Mouse (Mus musculus) thymus, postnatal 36 days (tissue): Measurements from ENCODE around the gene Pth2r.

Experiments
- DNase-seq, 2 experiments: peaks; one replicate each; pipeline ENCODE4 v3.0.0; 2022; ENCODE audit warnings: mixed read lengths in 2 of 2

Gene Pth2r

DNA sequence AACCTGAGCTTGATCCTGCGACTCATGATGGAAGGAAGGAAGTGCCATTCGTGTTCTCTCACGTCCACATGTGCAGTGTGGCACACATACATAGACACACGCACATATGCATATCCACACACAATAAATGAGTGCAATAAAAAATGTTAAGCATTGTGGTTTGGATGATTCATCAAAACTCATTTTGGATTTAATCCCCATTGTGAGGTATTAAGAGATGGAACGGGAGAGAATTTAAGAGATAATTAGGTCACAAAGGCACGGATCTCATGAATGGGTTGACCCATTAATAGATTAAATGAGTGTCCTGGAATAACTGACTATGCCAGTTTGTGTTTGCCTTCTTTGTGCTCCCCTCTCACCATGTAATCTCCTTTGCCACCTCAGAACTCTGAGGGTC, at the start of gene Pth2r:
Gene Pth2r (plus strand): TSS at position 301 of the 400 bp plus-strand sequence.
- DNase-seq: no peak

DNA sequence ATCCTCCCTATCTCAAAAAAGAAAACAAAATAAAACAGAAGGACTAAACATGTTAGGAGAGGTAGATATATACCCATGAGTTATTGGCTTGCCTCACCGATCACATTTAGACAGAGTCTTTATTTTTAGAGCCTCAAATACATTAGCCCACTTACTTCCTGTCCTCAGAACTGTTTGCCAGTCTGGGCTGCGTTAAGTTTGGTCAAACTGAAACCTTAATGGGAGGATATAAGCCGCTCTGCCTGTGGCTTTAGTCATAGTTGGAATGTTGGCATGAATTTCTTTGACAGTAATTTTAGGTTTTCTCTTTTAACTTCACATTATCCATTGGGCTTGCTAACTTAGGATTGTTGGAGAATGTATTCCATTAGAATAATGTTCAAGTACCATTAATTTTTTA, 44.1 kb upstream of the Pth2r start:
- DNase-seq: no peak

DNA sequence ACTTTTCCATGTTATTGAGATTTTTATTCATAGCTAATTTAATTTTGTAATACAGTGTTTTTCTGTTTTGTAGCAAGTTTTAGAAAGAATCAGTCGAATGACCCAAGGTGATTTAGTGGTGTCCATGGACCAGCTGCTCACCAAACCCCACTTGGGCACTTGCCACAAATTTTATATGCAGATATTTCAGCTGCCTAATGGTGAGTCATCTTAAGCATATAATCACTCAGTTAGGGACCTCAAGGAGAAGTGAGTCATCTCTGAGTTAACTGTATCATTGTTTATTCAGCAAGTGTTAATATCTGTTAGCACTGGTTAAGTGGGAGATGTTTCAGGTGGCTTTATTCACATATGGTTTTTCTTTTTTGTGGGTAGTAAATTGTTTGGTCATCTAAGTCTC, 36.2 kb upstream of the Pth2r start:
- no peak for DNase-seq

DNA sequence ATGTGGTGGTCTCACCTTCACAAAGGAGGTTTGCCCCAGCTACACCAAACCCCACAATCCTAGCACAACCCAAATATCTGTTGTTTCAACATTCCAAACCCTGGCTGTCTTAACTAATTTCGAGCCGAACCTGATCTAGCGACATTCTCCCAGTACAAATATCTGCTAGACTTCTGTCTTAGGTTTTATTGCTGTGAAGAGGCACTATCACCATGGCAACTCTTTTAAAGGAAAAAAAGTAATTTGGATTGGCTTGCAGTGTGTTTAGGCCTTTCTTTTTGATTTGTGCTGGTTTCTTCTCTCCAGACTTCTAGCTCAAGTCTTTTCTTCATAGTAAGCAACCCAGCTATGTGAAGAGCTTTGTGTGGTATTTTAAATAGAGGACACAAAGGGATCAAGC, 1.4 kb upstream of the Pth2r start:
- DNase-seq: no peak

GRCm38 (mm10) chr1:65282766-65283165, 910 bp downstream of the Pth2r start:
- DNase-seq: peak in 1 of 2 experiments; percentile 7

DNA sequence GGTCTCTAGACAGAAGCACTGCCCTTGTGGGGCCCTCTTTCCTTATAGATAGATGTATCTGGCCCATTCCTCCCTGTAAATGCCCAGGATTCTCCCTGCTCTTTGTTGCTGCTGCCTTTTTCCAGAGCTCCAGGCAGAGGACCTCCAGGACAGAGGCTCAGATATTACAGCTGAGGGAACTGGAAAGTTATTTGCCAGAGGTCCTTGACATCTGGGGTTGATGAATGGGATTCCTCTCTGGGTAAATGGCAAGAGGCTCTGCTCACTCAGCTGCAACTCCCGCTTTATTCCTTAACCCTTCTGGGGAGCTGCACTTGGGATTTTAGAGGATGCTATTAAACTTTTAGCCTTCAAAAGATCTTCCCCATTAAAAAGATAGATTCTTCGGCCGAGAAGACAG, 26.6 kb downstream of the Pth2r start:
- DNase-seq: no peak

DNA sequence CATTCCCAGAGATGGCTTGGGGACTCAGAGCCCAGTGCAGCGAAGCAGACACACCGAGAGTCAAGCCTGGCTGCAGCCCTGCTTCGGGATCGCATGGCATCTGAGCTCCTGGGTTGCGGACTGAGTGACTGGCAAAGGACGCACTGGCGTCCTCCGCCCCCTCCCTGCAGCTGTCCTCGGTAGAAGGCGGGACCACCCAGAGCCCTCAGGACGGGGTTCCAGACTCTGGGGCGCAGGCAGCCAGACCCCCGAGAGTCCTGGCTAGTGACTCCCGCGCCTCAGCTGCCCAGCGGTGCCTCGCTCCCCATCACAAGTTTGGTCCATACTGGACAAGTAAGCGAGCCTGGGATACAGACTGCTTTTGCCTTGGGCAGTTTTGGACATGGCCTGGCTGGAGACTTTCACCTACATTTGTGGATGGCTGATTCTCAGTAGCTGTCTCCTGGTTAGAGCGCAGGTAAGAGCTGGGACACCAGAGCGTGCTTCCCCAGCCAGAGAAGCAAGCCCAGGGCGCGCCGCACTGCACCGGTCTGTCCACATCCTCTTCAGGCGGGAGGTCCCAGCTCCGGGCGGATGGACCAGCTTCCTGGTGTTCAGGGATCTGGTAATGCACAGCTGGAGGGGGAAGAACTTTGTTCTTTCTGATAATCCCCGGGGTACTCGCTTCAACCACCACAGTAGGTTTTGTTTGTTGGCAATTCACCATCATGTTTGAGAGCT, 29.5 kb downstream of the Pth2r start:
- DNase-seq: peak in 1 of 2 experiments; percentile 6

GRCm38 (mm10) chr1:65312118-65312517, 30.3 kb downstream of the Pth2r start:
- DNase-seq: no peak

DNA sequence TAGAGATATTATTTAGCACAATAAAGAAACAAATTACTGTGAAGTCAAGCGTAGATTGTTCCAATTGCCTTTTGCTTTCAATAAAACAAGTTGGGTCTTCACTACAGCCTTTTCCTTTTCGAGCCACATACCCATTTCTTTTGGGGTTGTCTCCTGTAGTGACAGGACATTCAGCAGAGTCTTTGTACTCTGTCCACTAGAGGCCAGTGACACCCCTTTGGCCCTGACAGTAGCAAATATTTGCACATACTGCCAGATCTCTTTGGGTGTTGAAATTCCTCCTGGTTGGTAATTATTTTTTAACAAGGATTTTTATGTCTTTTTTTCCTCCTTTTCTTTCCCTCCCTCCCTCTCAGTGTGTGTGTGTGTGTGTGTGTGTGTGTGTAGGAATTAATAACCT, 31.0 kb downstream of the Pth2r start:
- DNase-seq: no peak

DNA sequence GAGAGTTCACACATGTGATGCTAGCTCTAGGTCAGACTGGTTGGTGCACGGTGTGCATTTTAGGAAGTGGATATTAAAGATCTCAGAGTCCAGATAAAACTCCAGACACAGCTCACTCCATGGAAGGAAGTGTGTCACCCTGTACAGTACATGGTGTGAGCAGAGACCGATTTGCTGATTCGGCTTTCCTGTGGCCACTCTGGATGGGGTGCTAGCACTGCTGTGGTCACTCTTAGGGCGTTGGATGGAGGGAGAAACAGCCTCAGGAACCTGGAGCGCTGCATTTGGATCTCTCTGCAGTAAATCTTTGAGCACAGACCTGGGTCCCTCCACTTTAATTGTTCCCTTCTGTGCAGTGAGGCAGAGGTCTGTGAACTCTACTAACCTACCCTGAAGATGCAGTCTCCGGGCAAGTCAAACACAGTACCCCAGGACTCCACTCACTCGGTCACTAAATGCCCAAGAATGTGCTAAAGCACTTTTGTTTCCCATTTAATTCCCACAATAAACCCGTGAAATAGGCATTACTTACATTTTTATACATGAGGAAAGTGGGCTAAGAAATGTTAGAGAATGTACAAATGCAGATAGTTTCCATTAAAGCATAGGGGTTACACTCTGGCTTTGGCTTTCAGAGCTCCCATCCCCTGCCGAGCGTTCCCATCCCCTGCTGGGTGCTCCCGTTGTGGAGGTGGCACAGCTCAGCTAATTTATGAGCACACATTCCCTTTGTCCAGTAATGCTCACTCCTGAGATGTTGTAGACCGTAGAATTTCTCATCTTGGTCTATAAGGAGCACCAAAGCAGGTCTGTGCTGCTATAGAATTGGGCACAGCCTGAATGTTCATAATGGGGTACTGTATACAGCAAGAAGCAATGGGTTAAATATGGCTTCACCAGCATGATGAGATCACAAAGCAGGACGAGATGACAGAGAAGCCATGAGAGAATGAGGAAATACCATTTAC, 32.5 kb downstream of the Pth2r start:
- DNase-seq: no peak

GRCm38 (mm10) chr1:65315022-65315407, 33.2 kb downstream of the Pth2r start:
- no peak for DNase-seq

- no peak for DNase-seq
These were observed 52.2 kb downstream of the Pth2r start for GRCm38 (mm10) chr1:65334026-65334425.

GRCm38 (mm10) chr1:65337768-65338167, 55.9 kb downstream of the Pth2r start:
- no peak for DNase-seq

- no peak for DNase-seq
These were observed 58.4 kb downstream of the Pth2r start for GRCm38 (mm10) chr1:65340240-65340639.

GRCm38 (mm10) chr1:65352979-65353378, 71.1 kb downstream of the Pth2r start:
- no peak for DNase-seq

GRCm38 (mm10) chr1:65354153-65354552, 72.3 kb downstream of the Pth2r start:
- DNase-seq: no peak

DNA sequence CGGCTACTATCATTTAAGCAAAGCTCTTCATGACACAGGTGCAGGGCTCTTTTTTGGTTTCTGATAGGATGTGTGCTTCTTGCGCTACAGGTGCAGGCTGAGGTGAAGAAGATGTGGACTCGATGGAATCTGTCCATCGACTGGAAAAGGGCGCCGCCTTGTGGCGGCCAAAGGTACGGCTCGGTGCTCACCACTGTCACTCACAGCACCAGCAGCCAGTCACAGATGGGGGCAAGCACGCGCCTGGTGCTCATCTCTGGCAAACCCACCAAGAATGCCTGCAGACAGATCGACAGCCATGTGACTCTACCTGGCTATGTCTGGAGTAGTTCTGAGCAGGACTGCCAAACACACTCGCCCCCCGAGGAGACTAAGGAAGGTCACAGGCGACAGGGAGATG, 106.5 kb downstream of the Pth2r start:
- DNase-seq: peak; percentile 4 to 7

DNA sequence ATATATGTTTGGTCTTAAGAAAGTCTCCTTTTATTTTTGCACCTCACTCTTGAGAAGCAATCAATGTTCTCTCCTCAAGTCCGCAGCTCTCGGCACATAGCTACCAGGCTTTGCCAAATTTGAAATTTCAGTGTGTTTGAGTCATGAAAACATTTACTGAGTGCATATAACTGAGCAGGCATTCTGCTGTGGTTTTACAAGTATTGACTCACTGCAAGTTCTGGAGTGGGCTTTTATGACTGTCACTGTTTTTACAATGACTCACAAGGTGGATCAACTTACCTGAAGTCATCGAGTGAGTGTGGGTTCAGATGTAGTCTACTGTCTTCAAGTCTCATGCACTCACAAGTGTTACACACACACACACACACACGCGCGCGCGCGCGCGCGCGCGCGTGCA, 107.8 kb downstream of the Pth2r start:
- no peak for DNase-seq

DNA sequence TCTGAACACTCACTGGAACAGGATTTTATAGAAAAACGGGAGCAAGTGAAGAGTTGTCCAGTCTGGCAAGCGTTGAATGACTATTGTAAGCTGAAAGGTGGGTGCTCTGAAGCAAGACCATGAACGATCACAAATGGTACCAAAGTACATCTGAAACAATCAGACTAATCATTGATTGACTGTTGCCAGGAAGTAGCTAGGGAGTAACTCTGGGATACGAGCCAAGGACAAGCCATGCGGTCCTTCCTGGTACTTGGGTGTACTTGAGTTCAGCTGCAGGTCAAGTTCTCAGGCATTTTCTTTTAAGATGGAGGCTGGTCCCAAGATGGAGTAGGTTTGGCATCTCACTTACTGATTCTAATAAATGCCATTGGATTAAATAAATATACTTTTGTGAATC, 125.6 kb downstream of the Pth2r start:
- DNase-seq: no peak

DNA sequence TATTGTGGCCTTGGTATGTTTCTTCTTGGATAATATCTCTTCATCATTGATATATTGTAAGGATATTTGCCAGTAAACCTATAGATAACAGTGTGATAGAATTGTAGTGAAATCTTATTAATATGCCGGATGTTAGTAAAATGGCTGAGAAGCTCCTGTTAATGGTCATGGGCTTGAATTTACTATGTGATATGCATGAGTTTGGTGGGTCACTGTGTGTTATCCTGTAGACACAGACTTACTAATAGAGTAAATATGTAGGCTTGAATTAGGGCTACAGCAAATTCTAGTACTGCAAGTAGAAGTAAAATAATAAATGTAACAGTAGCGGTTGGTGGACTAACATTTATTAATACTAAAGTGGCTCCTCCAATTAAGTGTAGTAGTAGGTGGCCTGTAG, 139.1 kb downstream of the Pth2r start:
- DNase-seq: no peak

- DNase-seq: no peak
These were observed 140.7 kb downstream of the Pth2r start for GRCm38 (mm10) chr1:65422501-65423010.
